Mouse (Mus musculus): ENCODE data around the gene Gas2. TPM values are rescaled to one million over a fixed set of nuclear protein-coding genes. Genes with fewer than 3 reads are reported as not detected.
A peak's percentile ranks its signal among the peaks of the same experiment; 100 is the strongest.

Gene Gas2
- polyA plus RNA-seq, 1 experiment from 2014 or later, result 60.9 TPM

GRCm38 (mm10) chr7:51962219-51962952 is 100.6 kb downstream of the Gas2 start:
- DNase-seq (ENCODE audit: low spot score) (no peak), ATAC-seq (replicated peaks; ENCODE audit: insufficient number of reproducible peaks, low FRiP score, low TSS enrichment, low read depth) (no peak; the same call in 1 of the 2 replicates)
- no peak overlapping the region for H3K27ac ChIP-seq (replicated peaks; ENCODE audit: low read depth, low read length)
- no peak overlapping the region for H3K4me2 ChIP-seq (ENCODE audit: low read depth, low read length)
- H3K9me3 ChIP-seq (replicated peaks; ENCODE audit: control insufficient read depth, low read length), result no peaks in the 10 kb centered on the region
- H3K27me3 ChIP-seq (ENCODE audit: control insufficient read depth, insufficient read depth, low read length), result no peaks in the 10 kb centered on the region
- WGBS, result 70% methylated on average over 10 of the region's 10 CpGs
- no peaks in the 10 kb centered on the region for H3K36me3 ChIP-seq (replicated peaks; ENCODE audit: control insufficient read depth, insufficient read depth, low read depth, low read length)
- no peak overlapping the region for H3K9ac ChIP-seq (replicated peaks; ENCODE audit: low read length)
- no peaks in the 10 kb centered on the region for H3K4me1 ChIP-seq (ENCODE audit: control insufficient read depth, insufficient read depth, low read length)
- no peak overlapping the region for H3K4me3 ChIP-seq (ENCODE audit: low read depth, low read length)

- Histone ChIP-seq H3K4me2 (ENCODE audit: low read depth, low read length) (no peak overlapping the region), H3K9ac (replicated peaks; ENCODE audit: low read length) (no peak overlapping the region), H3K36me3 (replicated peaks; ENCODE audit: control insufficient read depth, insufficient read depth, low read depth, low read length) (no peaks in the 10 kb centered on the region), H3K4me1 (ENCODE audit: control insufficient read depth, insufficient read depth, low read length) (no peaks in the 10 kb centered on the region), H3K27ac (replicated peaks; ENCODE audit: low read depth, low read length) (no peak overlapping the region), H3K4me3 (ENCODE audit: low read depth, low read length) (no peak overlapping the region), H3K27me3 (ENCODE audit: control insufficient read depth, insufficient read depth, low read length) (no peaks in the 10 kb centered on the region), H3K9me3 (replicated peaks; ENCODE audit: control insufficient read depth, low read length) (no peaks in the 10 kb centered on the region)
- WGBS, result 92% methylated on average over 7 of the region's 7 CpGs
- DNase-seq (ENCODE audit: low spot score) (no peak), ATAC-seq (replicated peaks; ENCODE audit: insufficient number of reproducible peaks, low FRiP score, low TSS enrichment, low read depth) (no peak)
Measured at GRCm38 (mm10) chr7:51964681-51965080, 102.9 kb downstream of the Gas2 start.

DNA sequence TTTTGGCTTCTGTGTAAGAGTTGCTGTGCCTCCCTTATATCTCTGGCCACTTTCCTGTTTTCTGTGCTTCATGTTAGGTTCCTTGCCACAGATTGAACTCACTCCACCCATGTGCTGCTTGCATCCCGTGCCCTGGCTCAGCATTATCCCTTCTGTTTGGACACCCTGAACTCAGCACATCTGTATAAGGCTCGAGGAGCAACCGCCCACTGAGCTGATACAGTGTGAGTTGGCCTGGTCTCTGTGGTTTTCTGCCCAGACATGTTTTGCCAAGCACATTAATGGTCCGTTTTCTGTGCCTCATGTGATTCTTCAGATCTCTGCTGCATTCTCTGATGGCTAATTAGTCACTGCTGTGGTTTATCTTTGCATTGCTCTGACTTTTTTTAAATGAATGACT is 105.8 kb downstream of the Gas2 start:
- no peak for ATAC-seq (replicated peaks; ENCODE audit: insufficient number of reproducible peaks, low FRiP score, low TSS enrichment, low read depth)
- Histone ChIP-seq H3K9ac (replicated peaks; ENCODE audit: low read length) (no peak overlapping the region), H3K4me3 (ENCODE audit: low read depth, low read length) (no peak overlapping the region), H3K9me3 (replicated peaks; ENCODE audit: control insufficient read depth, low read length) (no peaks in the 10 kb centered on the region), H3K4me2 (ENCODE audit: low read depth, low read length) (no peak overlapping the region), H3K36me3 (replicated peaks; ENCODE audit: control insufficient read depth, insufficient read depth, low read depth, low read length) (no peaks in the 10 kb centered on the region), H3K4me1 (ENCODE audit: control insufficient read depth, insufficient read depth, low read length) (no peaks in the 10 kb centered on the region), H3K27ac (replicated peaks; ENCODE audit: low read depth, low read length) (no peak overlapping the region), H3K27me3 (ENCODE audit: control insufficient read depth, insufficient read depth, low read length) (no peaks in the 10 kb centered on the region)
- DNase-seq (ENCODE audit: low spot score), result no peak
- whole genome bisulfite sequencing, result 80% methylated on average over 4 of the region's 4 CpGs

DNA sequence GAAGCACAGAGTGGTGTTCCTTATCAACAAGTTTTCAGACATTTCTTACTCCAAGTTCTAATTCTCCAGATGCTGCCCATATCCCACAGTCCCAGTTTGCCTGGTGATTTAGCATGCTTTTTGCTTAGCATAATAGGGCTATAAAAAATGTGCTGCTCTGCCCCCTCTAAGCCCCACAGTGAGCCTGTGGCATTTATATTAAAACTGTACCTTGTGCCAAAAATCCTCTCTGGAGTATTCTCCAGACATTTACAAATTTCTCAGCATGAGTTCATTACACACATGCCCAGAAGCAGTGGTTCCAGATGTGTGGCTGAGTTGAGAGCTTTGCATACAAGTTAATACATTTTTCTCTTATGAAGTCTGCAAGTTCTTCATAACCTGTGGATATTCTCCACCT is 107.6 kb downstream of the Gas2 start:
- Histone ChIP-seq H3K9ac (replicated peaks; ENCODE audit: low read length) (no peak overlapping the region), H3K4me1 (ENCODE audit: control insufficient read depth, insufficient read depth, low read length) (no peaks in the 10 kb centered on the region), H3K27me3 (ENCODE audit: control insufficient read depth, insufficient read depth, low read length) (no peaks in the 10 kb centered on the region), H3K36me3 (replicated peaks; ENCODE audit: control insufficient read depth, insufficient read depth, low read depth, low read length) (no peaks in the 10 kb centered on the region), H3K4me2 (ENCODE audit: low read depth, low read length) (no peak overlapping the region), H3K27ac (replicated peaks; ENCODE audit: low read depth, low read length) (no peak overlapping the region), H3K9me3 (replicated peaks; ENCODE audit: control insufficient read depth, low read length) (no peaks in the 10 kb centered on the region), H3K4me3 (ENCODE audit: low read depth, low read length) (no peak overlapping the region)
- no peak for ATAC-seq (replicated peaks; ENCODE audit: insufficient number of reproducible peaks, low FRiP score, low TSS enrichment, low read depth)
- peak; percentile 18 for DNase-seq (ENCODE audit: low spot score)

DNA sequence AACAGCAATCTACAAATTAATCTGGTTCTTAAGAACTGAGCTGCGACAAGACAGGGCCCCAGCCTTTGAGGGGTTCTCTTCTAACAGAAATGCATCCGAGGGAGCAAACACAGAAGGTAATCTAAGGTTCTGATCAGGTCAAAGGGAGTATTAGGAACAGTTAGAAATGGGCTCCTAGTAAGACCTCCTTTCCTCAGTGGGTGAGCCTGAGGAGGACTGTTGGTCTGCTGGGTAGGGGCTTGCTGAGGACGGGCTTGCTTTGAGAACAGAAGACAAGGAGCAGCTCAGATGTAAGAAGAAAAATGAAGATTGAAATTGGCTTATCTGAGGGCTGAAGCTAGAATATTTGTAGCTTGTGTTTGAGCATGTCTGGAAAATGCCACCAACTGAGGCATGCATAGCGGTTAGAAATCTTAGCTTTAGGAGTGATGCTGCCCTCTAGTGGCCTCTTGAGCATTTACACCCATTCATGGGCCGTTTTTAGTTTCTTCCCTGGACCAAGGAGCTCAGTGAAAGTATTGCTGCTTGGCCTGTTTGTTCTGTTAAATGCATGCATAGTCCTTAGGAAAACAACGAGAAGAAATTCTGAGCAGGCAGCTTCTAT is 110.5 kb downstream of the Gas2 start:
- Histone ChIP-seq H3K27ac (replicated peaks; ENCODE audit: low read depth, low read length) (no peak overlapping the region), H3K4me3 (ENCODE audit: low read depth, low read length) (no peak overlapping the region), H3K36me3 (replicated peaks; ENCODE audit: control insufficient read depth, insufficient read depth, low read depth, low read length) (no peaks in the 10 kb centered on the region), H3K4me1 (ENCODE audit: control insufficient read depth, insufficient read depth, low read length) (no peaks in the 10 kb centered on the region), H3K4me2 (ENCODE audit: low read depth, low read length) (no peak overlapping the region), H3K9me3 (replicated peaks; ENCODE audit: control insufficient read depth, low read length) (no peaks in the 10 kb centered on the region), H3K27me3 (ENCODE audit: control insufficient read depth, insufficient read depth, low read length) (no peaks in the 10 kb centered on the region), H3K9ac (replicated peaks; ENCODE audit: low read length) (no peak overlapping the region)
- WGBS, result 28% methylated on average over 6 of the region's 6 CpGs
- DNase-seq (ENCODE audit: low spot score), result peak; percentile 82
- 0 out of 2 replicates have a peak, but pooled peaks have one; percentile 30 for ATAC-seq (replicated peaks; ENCODE audit: insufficient number of reproducible peaks, low FRiP score, low TSS enrichment, low read depth)

GRCm38 (mm10) chr7:51973091-51973490 is 111.3 kb downstream of the Gas2 start:
- H3K36me3 ChIP-seq (replicated peaks; ENCODE audit: control insufficient read depth, insufficient read depth, low read depth, low read length), result no peaks in the 10 kb centered on the region
- DNase-seq (ENCODE audit: low spot score) (no peak), ATAC-seq (replicated peaks; ENCODE audit: insufficient number of reproducible peaks, low FRiP score, low TSS enrichment, low read depth) (no peak)
- no peaks in the 10 kb centered on the region for H3K9me3 ChIP-seq (replicated peaks; ENCODE audit: control insufficient read depth, low read length)
- H3K4me3 ChIP-seq (ENCODE audit: low read depth, low read length), result no peak overlapping the region
- H3K27me3 ChIP-seq (ENCODE audit: control insufficient read depth, insufficient read depth, low read length), result no peaks in the 10 kb centered on the region
- no peak overlapping the region for H3K4me2 ChIP-seq (ENCODE audit: low read depth, low read length)
- H3K4me1 ChIP-seq (ENCODE audit: control insufficient read depth, insufficient read depth, low read length), result no peaks in the 10 kb centered on the region
- no peak overlapping the region for H3K27ac ChIP-seq (replicated peaks; ENCODE audit: low read depth, low read length)
- 72% methylated on average over 5 of the region's 5 CpGs for WGBS
- no peak overlapping the region for H3K9ac ChIP-seq (replicated peaks; ENCODE audit: low read length)

DNA sequence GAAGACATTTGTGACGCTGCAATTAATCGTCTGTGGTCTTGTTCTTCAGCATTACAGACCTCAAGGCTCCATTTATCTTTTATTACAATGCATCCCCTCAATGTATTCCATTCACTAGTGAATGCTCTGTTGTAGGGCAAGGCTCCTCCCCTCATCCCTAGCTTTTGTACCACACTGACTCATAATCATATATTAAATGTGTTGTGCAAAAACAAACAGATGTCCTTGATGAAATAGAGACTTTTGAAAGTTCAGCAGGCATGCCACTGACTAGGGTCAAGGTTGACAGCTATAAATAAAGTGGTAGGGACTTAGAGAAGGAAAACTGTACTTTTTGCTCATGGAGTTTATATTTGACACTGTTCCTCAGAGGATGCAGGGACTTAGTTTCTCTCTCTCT is 111.7 kb downstream of the Gas2 start:
- Histone ChIP-seq H3K9me3 (replicated peaks; ENCODE audit: control insufficient read depth, low read length) (no peaks in the 10 kb centered on the region), H3K9ac (replicated peaks; ENCODE audit: low read length) (no peak overlapping the region), H3K4me2 (ENCODE audit: low read depth, low read length) (no peak overlapping the region), H3K27ac (replicated peaks; ENCODE audit: low read depth, low read length) (no peak overlapping the region), H3K36me3 (replicated peaks; ENCODE audit: control insufficient read depth, insufficient read depth, low read depth, low read length) (no peaks in the 10 kb centered on the region), H3K4me3 (ENCODE audit: low read depth, low read length) (no peak overlapping the region), H3K4me1 (ENCODE audit: control insufficient read depth, insufficient read depth, low read length) (no peaks in the 10 kb centered on the region), H3K27me3 (ENCODE audit: control insufficient read depth, insufficient read depth, low read length) (no peaks in the 10 kb centered on the region)
- DNase-seq (ENCODE audit: low spot score) (no peak), ATAC-seq (replicated peaks; ENCODE audit: insufficient number of reproducible peaks, low FRiP score, low TSS enrichment, low read depth) (no peak)
- 80% methylated on average over 2 of the region's 2 CpGs for WGBS

GRCm38 (mm10) chr7:51975181-51975580 is 113.4 kb downstream of the Gas2 start:
- H3K36me3 ChIP-seq (replicated peaks; ENCODE audit: control insufficient read depth, insufficient read depth, low read depth, low read length), result no peaks in the 10 kb centered on the region
- H3K9ac ChIP-seq (replicated peaks; ENCODE audit: low read length), result no peak overlapping the region
- DNase-seq (ENCODE audit: low spot score) (no peak), ATAC-seq (replicated peaks; ENCODE audit: insufficient number of reproducible peaks, low FRiP score, low TSS enrichment, low read depth) (no peak)
- H3K4me1 ChIP-seq (ENCODE audit: control insufficient read depth, insufficient read depth, low read length), result no peaks in the 10 kb centered on the region
- no peak overlapping the region for H3K27ac ChIP-seq (replicated peaks; ENCODE audit: low read depth, low read length)
- no peaks in the 10 kb centered on the region for H3K27me3 ChIP-seq (ENCODE audit: control insufficient read depth, insufficient read depth, low read length)
- no peak overlapping the region for H3K4me3 ChIP-seq (ENCODE audit: low read depth, low read length)
- no peaks in the 10 kb centered on the region for H3K9me3 ChIP-seq (replicated peaks; ENCODE audit: control insufficient read depth, low read length)
- 69% methylated on average over 6 of the region's 6 CpGs for WGBS
- H3K4me2 ChIP-seq (ENCODE audit: low read depth, low read length), result no peak overlapping the region

Data from embryonic facial prominence, embryonic 11.5 days (tissue).